Mouse (Mus musculus): Measurements from ENCODE around the gene Olfr461. TPM values are rescaled to one million over a fixed set of nuclear protein-coding genes. Genes with fewer than 3 reads are reported as not detected.
"Not testable (repeated sequence)": the region's sequence is repeated elsewhere in the genome, so short reads cannot be mapped to it uniquely, and the experiment has no call there.

The Olfr461 gene
- polyA plus RNA-seq (2017; shearing (Covaris generic)), result not detected

DNA sequence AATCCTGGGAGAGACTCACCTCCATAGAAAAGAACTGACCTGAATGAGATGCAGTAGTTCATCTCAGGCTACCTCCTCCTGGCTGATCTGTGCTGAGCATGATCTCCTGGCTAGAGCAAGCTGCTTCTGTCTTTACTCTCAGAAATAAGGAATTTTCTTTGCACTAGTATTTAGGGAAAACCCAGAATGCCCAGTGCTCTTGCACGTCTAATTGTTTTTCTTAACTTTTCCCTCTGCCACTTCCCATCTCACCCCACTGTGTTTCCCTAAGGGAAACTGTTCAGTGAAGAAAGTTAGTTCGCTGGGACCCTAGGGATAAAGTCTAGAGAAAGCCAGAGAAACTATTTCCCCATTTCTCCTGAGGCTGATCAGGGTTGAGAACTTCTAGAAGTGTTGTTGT is at the start of gene Olfr461:
Olfr461 (minus strand) TSS at position 101 of the 400 bp plus-strand sequence.
- ATAC-seq, result no peak

DNA sequence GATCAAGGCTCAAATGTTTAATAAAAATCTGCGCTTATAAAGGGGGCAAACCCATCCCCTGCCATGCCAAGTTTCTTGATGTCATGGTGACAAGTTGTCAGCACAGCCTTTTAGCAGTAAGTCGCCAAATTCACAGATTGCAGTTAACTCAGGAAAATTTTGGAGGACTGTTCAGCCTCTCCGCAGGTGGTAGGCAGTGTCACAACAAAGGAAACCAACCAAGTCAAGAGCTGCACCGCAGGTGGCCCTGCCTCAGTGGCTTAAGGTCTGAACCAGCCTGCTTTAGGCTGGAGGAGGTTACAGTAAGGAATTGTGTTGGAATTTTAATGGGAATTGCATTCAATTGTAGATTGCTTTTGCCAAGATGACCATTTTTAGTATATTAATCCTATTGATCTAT is 43.7 kb upstream of the Olfr461 start:
- ATAC-seq, result not testable (repeated sequence)

DNA sequence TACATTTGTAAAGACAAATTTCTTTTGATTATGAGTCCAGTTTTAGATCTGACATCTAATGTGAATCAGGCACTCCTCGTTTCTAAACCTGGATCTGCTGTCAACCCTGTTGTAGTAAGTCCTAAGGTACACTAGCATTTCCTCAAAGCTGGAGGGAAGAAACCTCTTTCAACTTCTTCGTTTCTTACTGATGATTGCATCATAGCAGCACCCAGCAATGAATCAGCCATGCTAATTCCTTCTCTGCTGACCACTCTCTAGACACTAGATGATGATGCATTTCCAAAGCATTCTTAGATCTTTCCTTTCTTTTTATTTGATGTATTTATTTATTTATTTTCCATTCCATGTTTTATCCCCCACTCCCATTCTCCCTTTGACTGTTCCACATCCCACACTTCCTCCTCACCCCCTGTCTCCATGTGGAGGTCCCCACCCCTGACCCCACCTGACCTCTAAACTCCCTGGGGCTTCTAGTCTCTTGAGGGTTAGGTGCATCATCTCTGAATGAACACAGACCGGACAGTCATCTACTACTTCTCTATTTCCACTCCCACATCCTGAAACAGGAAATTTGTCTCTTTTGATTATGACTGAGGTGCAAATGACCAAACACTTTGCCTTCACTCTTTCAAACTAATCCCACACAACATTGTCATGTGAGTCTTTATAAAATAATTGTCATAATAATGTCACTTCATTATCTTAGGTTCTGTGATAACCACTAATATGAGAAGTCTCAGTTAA is 40.1 kb upstream of the Olfr461 start:
- ATAC-seq, result no peak

DNA sequence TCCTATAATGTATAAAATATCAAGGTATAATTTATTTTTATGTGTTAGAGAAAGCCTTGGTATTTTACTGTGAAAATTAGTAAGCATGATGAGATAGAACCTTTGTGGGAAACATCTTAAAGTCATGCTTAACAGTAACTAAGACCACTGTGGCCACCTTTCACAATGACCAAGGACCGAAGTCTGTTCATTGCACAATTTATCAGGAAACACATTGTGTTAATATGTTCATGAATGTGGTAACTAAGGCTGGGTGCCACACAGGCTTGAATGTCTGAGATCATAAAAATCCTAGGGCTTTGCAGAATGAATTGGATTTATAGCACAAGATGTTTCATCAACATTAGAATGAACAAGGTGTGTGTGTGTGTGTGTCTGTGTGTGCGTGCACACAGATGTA is 33.5 kb upstream of the Olfr461 start:
- no peak for ATAC-seq

DNA sequence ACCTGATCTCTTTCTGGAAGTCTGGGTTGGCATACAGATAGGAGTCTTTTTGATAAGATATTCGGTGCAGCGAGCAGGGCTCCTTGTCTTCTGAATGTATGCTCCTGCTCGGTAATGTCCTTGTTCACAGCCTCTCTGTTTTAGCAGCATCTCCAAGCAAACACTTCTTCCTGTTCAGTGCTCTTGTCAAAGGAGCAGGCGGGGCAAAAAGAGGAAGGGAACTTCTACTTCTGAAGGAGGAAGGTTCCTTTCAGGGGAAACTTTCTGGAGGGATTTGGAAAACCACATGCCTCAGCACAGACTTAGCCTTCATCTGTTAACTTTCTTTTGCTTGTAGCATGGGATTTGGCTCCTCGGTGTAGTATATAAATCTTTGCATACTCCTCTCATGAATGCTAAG is 30.8 kb upstream of the Olfr461 start, which contains the start of gene Clec5a:
Clec5a (minus strand) TSS at position 177 of the 400 bp plus-strand sequence.
- ATAC-seq, result no peak

DNA sequence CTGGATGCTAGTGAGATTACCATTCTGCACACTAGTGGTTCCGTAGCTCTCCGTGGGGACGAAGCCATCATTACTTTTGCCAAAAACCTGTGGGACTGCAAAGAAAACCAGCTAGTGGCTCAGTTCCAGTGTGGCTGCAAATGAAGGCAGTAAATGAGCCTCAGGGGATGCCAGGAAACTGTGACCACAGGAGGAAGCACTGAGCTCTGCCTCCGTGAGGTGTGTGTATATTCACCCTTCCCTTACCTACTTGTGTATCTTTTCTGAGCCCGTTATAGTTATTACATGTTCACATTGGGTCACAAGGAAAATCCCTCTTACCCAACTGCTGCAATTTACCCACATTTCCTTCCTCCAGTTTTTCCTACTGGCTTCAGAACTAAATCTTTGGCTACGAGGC is 29.5 kb upstream of the Olfr461 start:
- ATAC-seq, result no peak

DNA sequence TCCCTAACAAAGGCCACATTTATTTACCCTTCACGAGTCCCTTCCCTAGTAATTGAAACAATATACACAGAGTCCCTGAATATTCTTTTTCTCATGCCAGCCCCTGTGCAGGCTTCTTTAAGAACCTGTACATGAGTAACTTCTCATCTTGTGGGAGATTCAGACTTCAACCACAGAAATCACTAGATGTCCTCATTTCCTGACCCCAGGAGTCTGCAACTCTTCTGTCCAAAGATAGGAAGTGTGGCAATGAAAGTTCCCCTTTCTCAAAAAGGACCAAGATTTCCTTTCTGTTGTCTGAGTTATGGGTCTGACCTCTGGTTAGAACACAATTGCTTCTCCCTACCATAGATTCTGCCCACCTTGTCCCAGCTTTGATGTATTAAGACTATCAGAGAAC is 21.5 kb upstream of the Olfr461 start:
- no peak for ATAC-seq

DNA sequence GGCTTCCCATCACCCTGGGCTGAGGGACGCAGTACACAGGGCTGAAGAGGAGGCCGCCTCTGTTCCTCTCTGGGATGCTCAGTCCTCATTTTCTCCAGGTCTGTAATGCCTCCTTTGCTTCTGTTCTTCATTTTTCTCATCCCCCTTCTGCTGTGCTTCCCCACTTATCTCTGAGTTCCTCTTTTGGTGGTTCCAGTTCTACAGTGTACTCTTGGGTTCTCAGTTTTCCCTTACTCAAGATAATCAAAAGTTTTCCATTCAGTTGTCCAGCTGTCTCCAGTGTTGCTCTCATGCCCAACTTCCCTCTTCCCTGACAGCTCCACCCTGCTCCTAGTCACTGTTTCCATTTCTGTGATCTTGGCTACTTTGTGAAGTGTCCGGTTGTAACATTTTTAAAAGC is 18.8 kb upstream of the Olfr461 start:
- no peak for ATAC-seq

DNA sequence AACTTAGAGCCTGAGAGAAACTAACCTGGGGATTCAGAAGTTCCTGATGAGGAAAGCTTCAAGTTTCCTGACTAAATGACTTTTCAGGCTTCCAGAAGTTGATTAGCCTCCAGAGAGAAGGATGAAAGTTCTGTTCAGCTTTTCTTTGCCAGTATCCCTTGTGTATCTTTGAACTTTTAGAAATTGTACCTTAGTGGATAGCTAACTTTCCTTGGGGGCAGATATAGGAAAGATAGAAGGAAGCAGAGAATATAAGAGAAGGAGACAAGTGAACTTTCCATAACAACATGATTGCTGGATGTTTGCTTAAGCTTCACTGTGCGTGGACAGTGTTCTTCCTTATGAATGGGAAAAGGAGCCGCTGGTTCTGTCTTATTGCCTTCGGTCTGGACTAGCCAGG is 14.3 kb upstream of the Olfr461 start, which contains the start of gene Olfr460:
Olfr460 (plus strand) TSS at position 301 of the 400 bp plus-strand sequence.
- ATAC-seq, result no peak

DNA sequence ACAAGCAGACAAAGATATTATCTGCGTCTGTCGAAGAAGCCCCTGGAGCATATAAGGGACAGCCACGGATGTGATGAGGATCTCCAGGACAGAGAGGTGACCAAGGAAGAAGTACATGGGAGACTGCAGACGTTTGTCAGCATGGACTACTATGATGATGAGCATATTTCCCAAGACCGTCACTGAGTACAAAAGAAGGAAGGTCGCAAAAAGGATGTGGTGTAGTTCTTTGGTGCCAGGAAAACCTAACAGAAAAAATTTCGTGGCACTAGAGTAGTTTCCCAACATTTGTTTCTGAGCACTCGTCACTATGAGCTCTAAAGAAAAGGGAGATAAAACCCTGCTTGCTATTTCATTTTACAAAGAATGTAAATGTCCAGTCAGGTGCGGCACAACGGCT is 10.2 kb downstream of the Olfr461 start:
- no peak for ATAC-seq

DNA sequence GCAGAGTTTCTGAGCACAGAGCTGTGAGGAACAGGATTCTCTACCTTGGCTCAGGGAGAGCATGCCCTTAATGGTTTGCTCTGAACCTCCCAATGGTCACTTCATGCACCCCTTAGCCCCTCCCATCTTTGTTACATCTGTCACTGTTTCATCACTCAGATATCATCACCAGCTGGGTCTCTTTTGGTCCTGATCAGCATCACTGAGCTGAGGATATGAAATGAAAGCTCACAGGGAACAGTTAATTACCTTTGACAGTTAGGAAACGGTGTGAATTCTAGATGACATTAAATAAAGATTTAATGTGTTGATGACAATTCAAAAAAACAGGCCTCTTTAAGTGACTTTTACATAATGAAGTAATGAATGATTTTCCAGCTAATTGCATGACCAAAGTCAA is 35.4 kb downstream of the Olfr461 start, which contains the start of gene Prss37:
Prss37 (minus strand) TSS at position 101 of the 400 bp plus-strand sequence.
- ATAC-seq, result no peak

DNA sequence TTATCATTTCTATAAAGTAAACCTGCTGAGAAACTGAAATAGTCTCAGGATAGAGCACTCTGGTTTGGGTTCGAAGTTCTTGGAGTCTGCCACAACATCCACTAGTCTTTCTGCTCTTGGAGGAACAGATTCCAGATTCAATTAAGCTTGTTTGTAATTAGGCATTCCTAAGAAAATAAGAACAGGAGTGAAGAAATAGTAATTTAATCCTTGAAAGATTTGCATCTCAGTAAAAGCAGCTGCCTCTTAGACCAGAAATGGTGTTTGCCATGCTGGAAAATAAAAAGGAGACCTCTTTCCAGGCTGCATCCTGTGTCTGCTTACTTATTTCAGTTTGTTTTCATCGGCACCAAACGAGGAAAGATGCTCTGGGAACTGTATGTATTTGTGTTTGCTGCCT is 61.6 kb downstream of the Olfr461 start, which contains the start of gene Tas2r108:
Tas2r108 (plus strand) TSS at position 301 of the 400 bp plus-strand sequence.
- ATAC-seq, result no peak

Other genes with a start within 250 kb of the Olfr461 start
- 10 to 100 TPM; 60.1 to 72.0 TPM for gene Agk, start 229.9 kb downstream of the Olfr461 start, polyA plus RNA-seq (2017; shearing (Covaris generic))
- 1 to 10 TPM; 4.1 to 7.9 TPM for gene E330009J07Rik, start 118.9 kb downstream of the Olfr461 start, polyA plus RNA-seq (2017; shearing (Covaris generic))
- gene Wee2, start 116.0 kb downstream of the Olfr461 start, polyA plus RNA-seq (2017; shearing (Covaris generic)), result not detected
- gene Ssbp1, start 83.7 kb downstream of the Olfr461 start, polyA plus RNA-seq (2017; shearing (Covaris generic)), result 100 to 1,000 TPM; 112 to 118 TPM
- not detected for gene Tas2r137, start 63.8 kb downstream of the Olfr461 start, polyA plus RNA-seq (2017; shearing (Covaris generic))
- gene Tas2r108, start 61.5 kb downstream of the Olfr461 start, polyA plus RNA-seq (2017; shearing (Covaris generic)), result not detected
- gene Prss37, start 35.5 kb downstream of the Olfr461 start, polyA plus RNA-seq (2017; shearing (Covaris generic)), result not detected
- not detected for gene Olfr460, start 14.4 kb upstream of the Olfr461 start, polyA plus RNA-seq (2017; shearing (Covaris generic))
- gene Clec5a, start 30.8 kb upstream of the Olfr461 start, polyA plus RNA-seq (2017; shearing (Covaris generic)), result not detected
- gene Tas2r138, start 58.3 kb upstream of the Olfr461 start, polyA plus RNA-seq (2017; shearing (Covaris generic)), result not detected
- gene Mgam, start 73.8 kb upstream of the Olfr461 start, polyA plus RNA-seq (2017; shearing (Covaris generic)), result under 1 TPM in 1 of 2 experiments, not detected in 1; 0.16 TPM

Measured in CD4-positive, CD25-positive, alpha-beta regulatory T cell, adult 4 months (primary cell).